Mouse (Mus musculus) kidney, adult 2 months (tissue): ENCODE data around the gene Gm9922.

ENCODE experiments used
- CTCF ChIP-seq: fragments of 200-500 bp; conservative IDR thresholded peaks from 2 replicates; pipeline ENCODE4 v1.5.1; 2011; ENCODE audit warnings: low read depth, mild to moderate bottlenecking, control low read depth, low read length, moderate library complexity, mixed read lengths; ENCODE audit not compliant: insufficient read depth, insufficient read length
- POLR2A ChIP-seq: fragments of 200-500 bp; IDR thresholded peaks from one replicate; pipeline ENCODE4 v1.6.1; 2011; ENCODE audit warnings: low read depth, low read length, control low read depth

DNA sequence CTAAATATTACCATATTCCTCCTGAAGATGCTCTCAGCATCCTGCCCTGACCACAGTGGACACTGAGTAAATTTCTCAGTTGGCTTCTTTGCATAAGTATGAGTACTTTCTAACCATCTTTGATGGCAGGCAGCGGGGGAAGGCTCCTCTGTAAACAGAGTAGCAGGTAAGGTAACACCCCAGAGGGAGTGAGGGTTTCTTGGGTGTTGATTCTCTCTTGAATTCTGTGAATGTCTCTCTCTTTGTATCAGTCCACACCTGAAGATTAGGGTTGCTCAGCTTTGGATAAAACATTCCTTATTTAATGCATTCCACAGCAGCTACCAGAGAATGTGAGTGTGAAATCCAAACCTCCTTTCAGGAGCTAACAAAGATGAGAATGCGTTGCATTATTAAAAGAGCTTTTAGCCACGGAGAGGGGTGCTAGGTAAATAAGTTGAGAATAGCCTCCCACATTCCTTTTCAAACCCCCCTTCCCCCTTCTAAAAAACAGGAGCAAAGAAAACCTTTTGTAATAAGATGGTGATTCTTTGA is 34.2 kb upstream of the Gm9922 start:
- no peak for TF ChIP-seq CTCF
- no peak for TF ChIP-seq POLR2A
